Mouse (Mus musculus): ENCODE data around the gene Rpl23. TPM values are rescaled to one million over a fixed set of nuclear protein-coding genes. Genes with fewer than 3 reads are reported as not detected.

The Rpl23 gene
- polyA plus RNA-seq, 1 experiment from 2014 or later = 517 TPM

GRCm38 (mm10) chr11:97753277-97753676 is 29.0 kb downstream of the Rpl23 start:
- peaks cover 39% of the 10 kb centered on the region for H3K36me3 ChIP-seq (ENCODE audit: control insufficient read depth, insufficient read depth, low read length)
- WGBS (ENCODE audit: insufficient replicate concordance) = 89% methylated on average over 8 of the region's 8 CpGs

GRCm38 (mm10) chr11:97748496-97748895 is 33.7 kb downstream of the Rpl23 start:
- H3K27ac ChIP-seq (ENCODE audit: low read depth, low read length) = no peak overlapping the region
- H3K4me3 ChIP-seq (ENCODE audit: low read depth, low read length) = no peak overlapping the region
- no peaks in the 10 kb centered on the region for H3K9me3 ChIP-seq (replicated peaks; ENCODE audit: control insufficient read depth, low read length)
- no peak for ATAC-seq (replicated peaks; ENCODE audit: insufficient number of reproducible peaks, low FRiP score, low TSS enrichment)
- peaks cover 2% of the 10 kb centered on the region; the same call in 1 of the 2 replicates for H3K4me1 ChIP-seq (ENCODE audit: control insufficient read depth, insufficient read depth, low read length)
- WGBS (ENCODE audit: insufficient replicate concordance) = 81% methylated on average over 5 of the region's 5 CpGs
- H3K9ac ChIP-seq (ENCODE audit: low read depth, low read length) = no peak overlapping the region
- H3K36me3 ChIP-seq (ENCODE audit: control insufficient read depth, insufficient read depth, low read length) = peaks cover 34% of the 10 kb centered on the region
- no peaks in the 10 kb centered on the region for H3K27me3 ChIP-seq (ENCODE audit: control insufficient read depth, insufficient read depth, low read length)
- no peak overlapping the region for H3K4me2 ChIP-seq

More at GRCm38 (mm10) chr11:97753277-97753676, 29.0 kb downstream of the Rpl23 start:
- Histone ChIP-seq H3K4me2 (no peak overlapping the region), H3K9ac (ENCODE audit: low read depth, low read length) (no peak overlapping the region), H3K27me3 (ENCODE audit: control insufficient read depth, insufficient read depth, low read length) (no peaks in the 10 kb centered on the region), H3K4me3 (ENCODE audit: low read depth, low read length) (no peak overlapping the region), H3K27ac (ENCODE audit: low read depth, low read length) (no peak overlapping the region), H3K4me1 (ENCODE audit: control insufficient read depth, insufficient read depth, low read length) (no peaks in the 10 kb centered on the region), H3K9me3 (replicated peaks; ENCODE audit: control insufficient read depth, low read length) (no peaks in the 10 kb centered on the region)
- ATAC-seq (replicated peaks; ENCODE audit: insufficient number of reproducible peaks, low FRiP score, low TSS enrichment) = no peak

- Histone ChIP-seq H3K4me2 (no peak overlapping the region), H3K27ac (ENCODE audit: low read depth, low read length) (no peak overlapping the region), H3K36me3 (ENCODE audit: control insufficient read depth, insufficient read depth, low read length) (peaks cover 26% of the 10 kb centered on the region), H3K9me3 (replicated peaks; ENCODE audit: control insufficient read depth, low read length) (no peaks in the 10 kb centered on the region), H3K27me3 (ENCODE audit: control insufficient read depth, insufficient read depth, low read length) (no peaks in the 10 kb centered on the region), H3K4me3 (ENCODE audit: low read depth, low read length) (no peak overlapping the region), H3K4me1 (ENCODE audit: control insufficient read depth, insufficient read depth, low read length) (peaks cover 9% of the 10 kb centered on the region), H3K9ac (ENCODE audit: low read depth, low read length) (no peak overlapping the region)
- WGBS (ENCODE audit: insufficient replicate concordance) = 87% methylated on average over 8 of the region's 8 CpGs
- no peak for ATAC-seq (replicated peaks; ENCODE audit: insufficient number of reproducible peaks, low FRiP score, low TSS enrichment)
These were observed 34.5 kb downstream of the Rpl23 start for GRCm38 (mm10) chr11:97747773-97748172.

- no peak overlapping the region for H3K27ac ChIP-seq (ENCODE audit: low read depth, low read length)
- H3K27me3 ChIP-seq (ENCODE audit: control insufficient read depth, insufficient read depth, low read length) = no peaks in the 10 kb centered on the region
- H3K36me3 ChIP-seq (ENCODE audit: control insufficient read depth, insufficient read depth, low read length) = peaks cover 9% of the 10 kb centered on the region
- H3K4me2 ChIP-seq = peak overlapping the region; percentile 55
- no peak for ATAC-seq (replicated peaks; ENCODE audit: insufficient number of reproducible peaks, low FRiP score, low TSS enrichment)
- H3K9ac ChIP-seq (ENCODE audit: low read depth, low read length) = no peak overlapping the region
- no peaks in the 10 kb centered on the region for H3K9me3 ChIP-seq (replicated peaks; ENCODE audit: control insufficient read depth, low read length)
- 10% methylated on average over 13 of the region's 13 CpGs for WGBS (ENCODE audit: insufficient replicate concordance)
- peaks cover 15% of the 10 kb centered on the region for H3K4me1 ChIP-seq (ENCODE audit: control insufficient read depth, insufficient read depth, low read length)
- H3K4me3 ChIP-seq (ENCODE audit: low read depth, low read length) = peak overlapping the region; percentile 74
These were observed 36.9 kb downstream of the Rpl23 start for GRCm38 (mm10) chr11:97745331-97745721.

- peaks cover 5% of the 10 kb centered on the region for H3K36me3 ChIP-seq (ENCODE audit: control insufficient read depth, insufficient read depth, low read length)
- peak; percentile 92 for ATAC-seq (replicated peaks; ENCODE audit: insufficient number of reproducible peaks, low FRiP score, low TSS enrichment)
- no peaks in the 10 kb centered on the region for H3K9me3 ChIP-seq (replicated peaks; ENCODE audit: control insufficient read depth, low read length)
- peak overlapping the region; percentile 91 for H3K27ac ChIP-seq (ENCODE audit: low read depth, low read length)
- H3K4me3 ChIP-seq (ENCODE audit: low read depth, low read length) = peak overlapping the region; percentile 74
- H3K4me2 ChIP-seq = peak overlapping the region; percentile 92
- H3K9ac ChIP-seq (ENCODE audit: low read depth, low read length) = peak overlapping the region; percentile 92
- under 1% methylated on average over 48 of the region's 57 CpGs for WGBS (ENCODE audit: insufficient replicate concordance)
- H3K27me3 ChIP-seq (ENCODE audit: control insufficient read depth, insufficient read depth, low read length) = no peaks in the 10 kb centered on the region
- peaks cover 18% of the 10 kb centered on the region for H3K4me1 ChIP-seq (ENCODE audit: control insufficient read depth, insufficient read depth, low read length)
These were observed 37.4 kb downstream of the Rpl23 start for GRCm38 (mm10) chr11:97744718-97745330.

GRCm38 (mm10) chr11:97744063-97744717 is 38.0 kb downstream of the Rpl23 start, which contains the start of gene Pip4k2b:
Pip4k2b (minus strand) TSS chr11:97744704.
- under 1% methylated on average over 58 of the region's 63 CpGs for WGBS (ENCODE audit: insufficient replicate concordance)
- Histone ChIP-seq H3K9me3 (replicated peaks; ENCODE audit: control insufficient read depth, low read length) (no peaks in the 10 kb centered on the region), H3K36me3 (ENCODE audit: control insufficient read depth, insufficient read depth, low read length) (peaks cover 5% of the 10 kb centered on the region)

GRCm38 (mm10) chr11:97743423-97743822 is 38.8 kb downstream of the Rpl23 start:
- peak overlapping the region; percentile 91; the same call in 1 of the 2 replicates for H3K27ac ChIP-seq (ENCODE audit: low read depth, low read length)
- H3K36me3 ChIP-seq (ENCODE audit: control insufficient read depth, insufficient read depth, low read length) = peaks cover 5% of the 10 kb centered on the region
- peak overlapping the region; percentile 74 for H3K4me3 ChIP-seq (ENCODE audit: low read depth, low read length)
- H3K4me1 ChIP-seq (ENCODE audit: control insufficient read depth, insufficient read depth, low read length) = peaks cover 18% of the 10 kb centered on the region
- H3K9ac ChIP-seq (ENCODE audit: low read depth, low read length) = peak overlapping the region; percentile 90
- peak overlapping the region; percentile 92 for H3K4me2 ChIP-seq
- 39% methylated on average over 9 of the region's 9 CpGs for WGBS (ENCODE audit: insufficient replicate concordance)
- H3K27me3 ChIP-seq (ENCODE audit: control insufficient read depth, insufficient read depth, low read length) = no peaks in the 10 kb centered on the region
- no peaks in the 10 kb centered on the region for H3K9me3 ChIP-seq (replicated peaks; ENCODE audit: control insufficient read depth, low read length)
- ATAC-seq (replicated peaks; ENCODE audit: insufficient number of reproducible peaks, low FRiP score, low TSS enrichment) = no peak

More at GRCm38 (mm10) chr11:97744063-97744717, 38.0 kb downstream of the Rpl23 start, which contains the start of gene Pip4k2b:
- ATAC-seq (replicated peaks; ENCODE audit: insufficient number of reproducible peaks, low FRiP score, low TSS enrichment) = peak; percentile 21; the same call in 1 of the 2 replicates
- Histone ChIP-seq H3K4me3 (ENCODE audit: low read depth, low read length) (peak within 1 kb of the TSS; percentile 74), H3K4me2 (peak within 1 kb of the TSS; percentile 92), H3K9ac (ENCODE audit: low read depth, low read length) (peak within 1 kb of the TSS; percentile 92), H3K27ac (ENCODE audit: low read depth, low read length) (peak within 1 kb of the TSS; percentile 91), H3K4me1 (ENCODE audit: control insufficient read depth, insufficient read depth, low read length) (peaks cover 18% of the 10 kb centered on the region), H3K27me3 (ENCODE audit: control insufficient read depth, insufficient read depth, low read length) (no peaks in the 10 kb centered on the region)

GRCm38 (mm10) chr11:97742591-97742990 is 39.6 kb downstream of the Rpl23 start:
- no peaks in the 10 kb centered on the region for H3K27me3 ChIP-seq (ENCODE audit: control insufficient read depth, insufficient read depth, low read length)
- peaks cover 18% of the 10 kb centered on the region for H3K4me1 ChIP-seq (ENCODE audit: control insufficient read depth, insufficient read depth, low read length)
- H3K9ac ChIP-seq (ENCODE audit: low read depth, low read length) = no peak overlapping the region
- peak overlapping the region; percentile 74 for H3K4me3 ChIP-seq (ENCODE audit: low read depth, low read length)
- no peak overlapping the region for H3K27ac ChIP-seq (ENCODE audit: low read depth, low read length)
- H3K9me3 ChIP-seq (replicated peaks; ENCODE audit: control insufficient read depth, low read length) = no peaks in the 10 kb centered on the region
- peaks cover 5% of the 10 kb centered on the region for H3K36me3 ChIP-seq (ENCODE audit: control insufficient read depth, insufficient read depth, low read length)
- no peak for ATAC-seq (replicated peaks; ENCODE audit: insufficient number of reproducible peaks, low FRiP score, low TSS enrichment)
- 86% methylated on average over 9 of the region's 9 CpGs for WGBS (ENCODE audit: insufficient replicate concordance)
- H3K4me2 ChIP-seq = peak overlapping the region; percentile 92; the same call in 1 of the 2 replicates

Data from heart, embryonic 11.5 days (tissue).